Mouse (Mus musculus) liver, postnatal 0 days (tissue): Measurements from ENCODE around the gene Agrp. TPM values are rescaled to one million over a fixed set of nuclear protein-coding genes. Genes with fewer than 3 reads are reported as not detected.

Experiments used
- ATAC-seq: fragments of 200-750 bp; cut with Nextera tagmentation; 2 replicates; pipeline ENCODE4 v1.8.0; 2017; ENCODE audit warnings: mild to moderate bottlenecking, moderate library complexity
- DNase-seq: peaks from one replicate; pipeline ENCODE4 v3.0.0-alpha.2; 2016
- H3K27ac ChIP-seq: fragments of 300-500 bp; sonication (generic); 2 replicates; pipeline ENCODE4 v1.5.1; 2014; ENCODE audit warnings: antibody characterized with exemption, moderate library complexity, mild to moderate bottlenecking, low read depth
- H3K27me3 ChIP-seq: fragments of 300-500 bp; sonication (generic); 2 replicates; pipeline ENCODE4 v1.6.1; 2014; ENCODE audit warnings: low read length, control low read depth, mixed read lengths; ENCODE audit not compliant: insufficient read depth
- H3K36me3 ChIP-seq: fragments of 300-500 bp; sonication (generic); replicated peaks from 2 replicates; pipeline ENCODE4 v1.6.1; 2014; ENCODE audit warnings: mild to moderate bottlenecking, control low read depth, low read length, moderate library complexity, mixed read lengths; ENCODE audit not compliant: insufficient read depth
- H3K4me1 ChIP-seq: fragments of 300-500 bp; sonication (generic); 2 replicates; pipeline ENCODE4 v1.6.1; 2014; ENCODE audit warnings: antibody characterized with exemption, mild to moderate bottlenecking, control low read depth; ENCODE audit not compliant: insufficient read depth
- H3K4me2 ChIP-seq: fragments of 300-500 bp; sonication (generic); 2 replicates; pipeline ENCODE4 v1.6.1; 2014; ENCODE audit warnings: low read depth, mild to moderate bottlenecking, low read length, moderate library complexity, mixed read lengths
- H3K4me3 ChIP-seq: fragments of 300-500 bp; sonication (generic); 2 replicates; pipeline ENCODE4 v1.5.1; 2014; ENCODE audit warnings: low read depth, low read length
- H3K9ac ChIP-seq: fragments of 300-500 bp; sonication (generic); replicated peaks from 2 replicates; pipeline ENCODE4 v1.6.1; 2014; ENCODE audit warnings: mild to moderate bottlenecking, moderate library complexity
- H3K9me3 ChIP-seq: fragments of 300-500 bp; sonication (generic); 2 replicates; pipeline ENCODE4 v1.6.1; 2016; ENCODE audit warnings: mild to moderate bottlenecking, control low read depth, low read length, mixed read lengths
- CTCF ChIP-seq: sonication (generic); IDR thresholded peaks from 2 replicates; pipeline ENCODE4 v1.5.1; 2016; ENCODE audit warnings: antibody characterized with exemption, low read depth
- EP300 ChIP-seq: IDR thresholded peaks from 2 replicates; pipeline ENCODE4 v1.6.1; 2016; ENCODE audit warnings: antibody characterized with exemption, low read depth, mild to moderate bottlenecking
- WGBS: fragments of 180-500 bp; shearing (Covaris S2); extraction: QIAGEN DNeasy Blood & Tissue Kit; methylation state at CpG from one replicate; pipeline ENCODE4 v1.1.7; 2014; ENCODE audit not compliant: insufficient replicate concordance; 5-methylcytosine and 5-hydroxymethylcytosine counted together
- polyA plus RNA-seq: library from polyadenylated mRNA; unstranded; fragments of >200 nt; fragmentation: Nextera tagmentation; extraction: Ambion mirVana; gene quantifications from 2 replicates; pipeline ENCODE4 v1.2.1, GENCODE M21; 2015

Agrp gene
- polyA plus RNA-seq, 1 experiment from 2014 or later = not detected

- Histone ChIP-seq H3K36me3 (no peaks in the 10 kb centered on the region), H3K27ac (no peak overlapping the region), H3K4me1 (peaks cover 16% of the 10 kb centered on the region), H3K9me3 (no peaks in the 10 kb centered on the region), H3K27me3 (no peaks in the 10 kb centered on the region), H3K9ac (no peak overlapping the region; the same call in 1 of the 2 replicates), H3K4me3 (peak overlapping the region; percentile 38), H3K4me2 (peak overlapping the region; percentile 77)
- ATAC-seq (peak; percentile 85), DNase-seq (peak; percentile 79)
- TF ChIP-seq EP300 (no peak), CTCF (peak; percentile 87)
- 5% methylated on average over 14 of the region's 14 CpGs for WGBS
Observed at GRCm38 (mm10) chr8:105596362-105597034, 40.7 kb downstream of the Agrp start.

DNA sequence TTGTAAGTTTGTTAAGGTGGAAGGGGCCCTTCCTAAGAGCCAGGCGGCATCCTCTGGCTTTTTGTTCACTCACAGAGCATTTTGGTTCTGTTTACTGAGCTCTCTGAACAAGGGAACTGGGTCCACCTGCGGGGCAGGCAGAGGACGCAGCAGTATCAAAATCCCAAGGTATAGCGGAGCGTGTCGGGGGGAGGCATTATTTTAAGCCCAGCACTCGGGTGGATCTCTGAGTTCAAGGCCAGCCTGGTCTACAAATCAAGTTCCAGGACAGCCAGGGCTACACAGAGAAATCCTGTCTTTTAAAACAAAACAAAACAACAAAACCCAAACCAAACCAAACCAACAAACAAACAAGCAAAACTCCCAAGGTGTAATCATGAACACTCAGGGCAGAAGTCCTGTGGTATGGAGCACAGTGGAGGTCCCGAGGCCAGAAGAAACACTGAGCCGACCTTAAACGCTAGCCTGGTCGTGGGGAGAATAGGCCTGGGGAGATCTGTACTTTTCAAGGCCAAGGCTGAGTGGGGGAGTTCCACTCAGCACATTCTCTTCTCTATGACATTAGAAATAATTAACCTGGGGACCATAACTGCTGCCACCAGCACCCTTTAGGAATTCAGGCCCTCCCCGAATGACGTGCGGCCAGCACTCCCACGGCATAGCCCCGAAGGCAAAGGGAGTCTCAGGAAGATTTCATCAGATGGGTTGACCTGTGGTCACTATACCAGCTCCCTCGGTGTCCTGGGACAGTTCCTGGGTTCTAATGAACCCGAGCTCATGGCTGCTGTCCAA, 42.5 kb downstream of the Agrp start:
- 58% methylated on average over 18 of the region's 18 CpGs for WGBS
- TF ChIP-seq EP300 (no peak), CTCF (no peak)
- Histone ChIP-seq H3K36me3 (no peaks in the 10 kb centered on the region), H3K9ac (no peak overlapping the region), H3K4me1 (peaks cover 16% of the 10 kb centered on the region), H3K9me3 (no peaks in the 10 kb centered on the region), H3K27me3 (no peaks in the 10 kb centered on the region), H3K27ac (no peak overlapping the region), H3K4me3 (no peak overlapping the region), H3K4me2 (no peak overlapping the region)
- ATAC-seq = peak; percentile 45; the same call in 1 of the 2 replicates
- DNase-seq = peak; percentile 30

DNA sequence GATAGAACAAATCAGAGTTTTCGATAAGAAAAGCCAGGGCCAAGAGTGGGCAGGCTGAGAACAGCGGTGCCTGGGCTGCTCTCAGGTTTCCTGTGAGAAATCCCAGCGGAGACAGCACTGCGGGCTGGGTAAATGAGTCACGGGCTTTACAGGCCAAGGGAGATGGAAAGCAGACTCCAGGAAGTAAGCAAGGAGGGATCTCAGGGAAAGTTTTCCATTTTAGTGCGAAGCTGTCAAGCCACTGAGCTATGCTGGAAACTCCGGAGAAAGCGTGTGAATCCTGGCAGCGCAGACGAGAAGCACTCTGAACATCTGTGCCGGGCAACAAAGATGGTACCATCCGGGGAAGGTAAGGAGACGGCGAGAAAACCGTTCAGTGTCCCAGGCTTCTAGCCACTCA, 43.3 kb downstream of the Agrp start:
- Histone ChIP-seq H3K9me3 (no peaks in the 10 kb centered on the region), H3K4me3 (no peak overlapping the region), H3K4me2 (no peak overlapping the region), H3K36me3 (no peaks in the 10 kb centered on the region), H3K4me1 (peaks cover 16% of the 10 kb centered on the region), H3K27me3 (no peaks in the 10 kb centered on the region), H3K9ac (no peak overlapping the region), H3K27ac (no peak overlapping the region)
- TF ChIP-seq EP300 (no peak), CTCF (no peak)
- no peak for DNase-seq
- ATAC-seq = no peak
- WGBS = 39% methylated on average over 15 of the region's 15 CpGs

GRCm38 (mm10) chr8:105592431-105592830, 44.8 kb downstream of the Agrp start:
- no peak overlapping the region for H3K4me2 ChIP-seq
- WGBS = 74% methylated on average over 2 of the region's 2 CpGs
- H3K9ac ChIP-seq = no peak overlapping the region
- H3K27me3 ChIP-seq = no peaks in the 10 kb centered on the region
- no peaks in the 10 kb centered on the region for H3K9me3 ChIP-seq
- H3K4me1 ChIP-seq = peaks cover 16% of the 10 kb centered on the region
- no peaks in the 10 kb centered on the region for H3K36me3 ChIP-seq
- H3K27ac ChIP-seq = no peak overlapping the region
- DNase-seq = no peak
- H3K4me3 ChIP-seq = no peak overlapping the region
- no peak for ATAC-seq
- TF ChIP-seq CTCF (no peak), EP300 (no peak)

GRCm38 (mm10) chr8:105579719-105580118, 57.5 kb downstream of the Agrp start:
- no peak overlapping the region for H3K27ac ChIP-seq
- no peak for TF ChIP-seq CTCF
- no peak for TF ChIP-seq EP300
- no peak overlapping the region for H3K9ac ChIP-seq
- no peaks in the 10 kb centered on the region for H3K9me3 ChIP-seq
- no peaks in the 10 kb centered on the region for H3K36me3 ChIP-seq
- H3K27me3 ChIP-seq = no peaks in the 10 kb centered on the region
- WGBS = 43% methylated on average over 3 of the region's 3 CpGs
- no peaks in the 10 kb centered on the region for H3K4me1 ChIP-seq
- ATAC-seq (no peak), DNase-seq (no peak)
- H3K4me3 ChIP-seq = no peak overlapping the region
- no peak overlapping the region for H3K4me2 ChIP-seq

DNA sequence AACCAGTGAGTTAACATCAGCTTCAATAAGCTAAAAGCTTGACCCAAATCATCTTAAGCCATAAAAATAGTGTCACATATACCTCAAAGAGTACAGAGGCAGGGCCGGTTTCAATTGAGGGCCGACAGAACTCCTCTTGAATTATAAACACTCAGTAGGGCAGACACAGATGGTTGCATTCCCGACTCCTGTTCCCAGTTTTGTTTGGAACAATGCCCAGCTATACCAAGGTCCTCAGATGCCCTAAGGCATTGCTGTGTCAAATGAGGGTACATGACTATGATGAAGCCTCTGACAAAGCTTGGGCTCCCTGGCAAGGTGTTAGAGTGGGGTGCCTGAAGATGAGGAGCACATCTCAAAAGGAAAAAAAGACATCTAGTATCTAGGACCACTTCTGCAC, 61.7 kb downstream of the Agrp start:
- ATAC-seq (no peak), DNase-seq (no peak)
- H3K36me3 ChIP-seq = no peaks in the 10 kb centered on the region
- H3K4me2 ChIP-seq = no peak overlapping the region
- no peak overlapping the region for H3K4me3 ChIP-seq
- WGBS = 83% methylated on average over 3 of the region's 3 CpGs
- no peak for TF ChIP-seq CTCF
- TF ChIP-seq EP300 = no peak
- no peaks in the 10 kb centered on the region for H3K9me3 ChIP-seq
- no peak overlapping the region for H3K9ac ChIP-seq
- H3K27me3 ChIP-seq = no peaks in the 10 kb centered on the region
- no peaks in the 10 kb centered on the region for H3K4me1 ChIP-seq
- H3K27ac ChIP-seq = no peak overlapping the region
